Mouse (Mus musculus) heart, embryonic 16.5 days (tissue): Measurements from ENCODE around the gene Hunk. TPM values are rescaled to one million over a fixed set of nuclear protein-coding genes. Genes with fewer than 3 reads are reported as not detected.

Experiments used
- ATAC-seq: fragments of 200-750 bp; cut with Nextera tagmentation; replicated peaks from 2 replicates; pipeline ENCODE4 v1.8.0; 2017; ENCODE audit warnings: moderate number of reproducible peaks; ENCODE audit not compliant: insufficient read depth, low FRiP score; ENCODE audit errors: extremely low read depth
- H3K27ac ChIP-seq: fragments of 300-500 bp; sonication (generic); 2 replicates; pipeline ENCODE4 v1.5.1; 2014; ENCODE audit warnings: mild to moderate bottlenecking, low read length, control low read depth, moderate library complexity
- H3K27me3 ChIP-seq: fragments of 300-500 bp; sonication (generic); 2 replicates; pipeline ENCODE4 v1.6.1; 2014; ENCODE audit warnings: low read length, mixed read lengths; ENCODE audit not compliant: control insufficient read depth, insufficient read depth
- H3K36me3 ChIP-seq: fragments of 300-500 bp; sonication (generic); 2 replicates; pipeline ENCODE4 v1.6.1; 2014; ENCODE audit not compliant: control insufficient read depth, insufficient read depth
- H3K4me1 ChIP-seq: fragments of 300-500 bp; sonication (generic); 2 replicates; pipeline ENCODE4 v1.6.1; 2014; ENCODE audit warnings: low read length, mixed read lengths; ENCODE audit not compliant: control insufficient read depth, insufficient read depth
- H3K4me2 ChIP-seq: fragments of 300-500 bp; sonication (generic); 2 replicates; pipeline ENCODE4 v1.6.1; 2014; ENCODE audit warnings: low read depth, mild to moderate bottlenecking, control low read depth, low read length
- H3K4me3 ChIP-seq: fragments of 300-500 bp; sonication (generic); 2 replicates; pipeline ENCODE4 v1.5.1; 2014; ENCODE audit warnings: mild to moderate bottlenecking, control low read depth, low read length
- H3K9ac ChIP-seq: fragments of 300-500 bp; sonication (generic); 2 replicates; pipeline ENCODE4 v1.6.1; 2014; ENCODE audit warnings: low read length, control low read depth
- H3K9me3 ChIP-seq: fragments of 300-500 bp; sonication (generic); replicated peaks from 2 replicates; pipeline ENCODE4 v1.6.1; 2016; ENCODE audit warnings: low read length; ENCODE audit not compliant: control insufficient read depth
- WGBS: fragments of 180-500 bp; shearing (Covaris S2); extraction: QIAGEN DNeasy Blood & Tissue Kit; methylation state at CpG from one replicate; pipeline ENCODE4 v1.1.7; 2014; 5-methylcytosine and 5-hydroxymethylcytosine counted together
- polyA plus RNA-seq: library from polyadenylated mRNA; unstranded; fragments of >200 nt; fragmentation: Nextera tagmentation; extraction: Ambion mirVana; gene quantifications from 2 replicates; pipeline ENCODE4 v1.2.1, GENCODE M21; 2015

The Hunk gene
- polyA plus RNA-seq, 1 experiment from 2014 or later, result 7.2 TPM

DNA sequence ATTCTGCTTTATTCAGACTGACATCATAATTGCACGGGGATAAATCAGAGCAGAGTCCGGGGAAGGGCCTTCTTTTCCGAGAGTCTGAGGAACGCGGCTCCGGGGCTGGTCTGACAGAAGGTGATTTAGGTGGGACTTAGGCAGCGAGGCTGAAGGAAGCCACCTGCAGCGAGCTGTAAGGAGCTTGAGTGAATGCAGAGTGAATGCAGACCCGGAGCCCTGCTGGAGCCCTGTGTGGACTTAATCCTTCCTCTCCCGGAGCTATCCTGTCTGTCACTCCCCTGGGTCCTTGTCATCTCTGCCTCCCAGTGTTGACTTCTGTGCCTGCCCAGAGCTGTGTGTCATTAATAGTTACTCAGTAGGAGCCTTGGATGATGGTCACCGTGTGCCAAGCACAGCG lies 32.8 kb downstream of the Hunk start:
- Histone ChIP-seq H3K4me2 (no peak overlapping the region), H3K36me3 (peaks cover 4% of the 10 kb centered on the region), H3K9me3 (no peaks in the 10 kb centered on the region), H3K4me3 (no peak overlapping the region), H3K27ac (no peak overlapping the region), H3K9ac (no peak overlapping the region), H3K4me1 (peaks cover 46% of the 10 kb centered on the region), H3K27me3 (no peaks in the 10 kb centered on the region)
- ATAC-seq, result no peak
- 15% methylated on average over 12 of the region's 12 CpGs for WGBS

DNA sequence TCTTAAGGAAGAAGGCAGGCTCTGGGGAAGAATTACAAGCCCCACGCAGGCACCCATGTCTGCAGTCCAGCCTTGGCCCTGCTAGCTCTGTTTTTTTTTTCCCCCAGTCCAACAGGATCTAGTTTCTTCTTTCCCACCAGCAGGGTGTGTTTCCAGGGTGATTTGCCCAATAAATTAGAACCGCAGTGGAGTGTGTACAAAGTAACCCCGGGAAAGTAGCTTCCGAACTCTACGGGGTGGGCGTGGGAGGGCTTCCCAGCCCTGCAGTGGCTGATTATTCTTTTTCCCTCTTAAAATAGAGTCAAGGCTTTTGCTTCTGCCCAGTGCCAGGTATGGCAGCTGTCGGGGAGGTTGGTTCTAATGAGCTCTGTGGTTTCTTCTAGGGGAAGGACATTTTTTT lies 35.3 kb downstream of the Hunk start:
- peaks cover 60% of the 10 kb centered on the region for H3K4me1 ChIP-seq
- no peak overlapping the region for H3K27ac ChIP-seq
- no peaks in the 10 kb centered on the region for H3K9me3 ChIP-seq
- no peaks in the 10 kb centered on the region for H3K27me3 ChIP-seq
- WGBS, result 49% methylated on average over 7 of the region's 7 CpGs
- no peak overlapping the region for H3K9ac ChIP-seq
- ATAC-seq, result no peak
- no peak overlapping the region for H3K4me3 ChIP-seq
- no peak overlapping the region for H3K4me2 ChIP-seq
- no peaks in the 10 kb centered on the region for H3K36me3 ChIP-seq

- H3K4me1 ChIP-seq, result peaks cover 60% of the 10 kb centered on the region
- WGBS, result 60% methylated on average over 8 of the region's 8 CpGs
- H3K27me3 ChIP-seq, result no peaks in the 10 kb centered on the region
- no peak overlapping the region for H3K4me3 ChIP-seq
- no peaks in the 10 kb centered on the region for H3K9me3 ChIP-seq
- peak overlapping the region; percentile 34 for H3K27ac ChIP-seq
- H3K9ac ChIP-seq, result no peak overlapping the region
- no peak overlapping the region for H3K4me2 ChIP-seq
- no peak for ATAC-seq
- no peaks in the 10 kb centered on the region for H3K36me3 ChIP-seq
Observed at GRCm38 (mm10) chr16:90421551-90421950, 35.7 kb downstream of the Hunk start.

DNA sequence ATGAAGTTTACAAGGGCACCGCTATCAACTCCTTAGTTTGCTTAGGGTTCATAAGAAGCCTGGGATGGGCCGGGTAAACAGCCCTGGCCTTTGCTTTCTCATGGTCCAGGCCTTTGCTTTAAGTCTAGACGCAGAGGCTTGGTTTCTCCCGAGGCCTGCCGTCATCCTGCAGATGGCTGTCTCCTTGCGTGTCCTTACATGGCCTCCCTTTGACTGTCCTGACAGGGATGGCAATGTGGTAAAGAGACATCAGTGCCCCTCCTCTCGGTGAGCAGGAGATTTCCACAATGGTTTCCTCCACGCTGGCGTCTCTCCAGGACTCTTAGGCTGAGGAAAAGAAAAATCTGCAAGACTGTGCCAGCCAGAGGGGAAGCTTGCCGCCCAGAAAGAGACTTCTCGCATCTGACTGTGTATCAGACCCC lies 36.3 kb downstream of the Hunk start:
- Histone ChIP-seq H3K9ac (peak overlapping the region; percentile 13; the same call in 1 of the 2 replicates), H3K9me3 (no peaks in the 10 kb centered on the region), H3K36me3 (peaks cover 3% of the 10 kb centered on the region; the same call in 1 of the 2 replicates), H3K4me3 (no peak overlapping the region), H3K27ac (peak overlapping the region; percentile 34), H3K4me1 (peaks cover 60% of the 10 kb centered on the region), H3K4me2 (no peak overlapping the region), H3K27me3 (no peaks in the 10 kb centered on the region)
- 44% methylated on average over 11 of the region's 11 CpGs for WGBS
- ATAC-seq, result no peak

- H3K4me2 ChIP-seq, result peak overlapping the region; percentile 5
Observed at GRCm38 (mm10) chr16:90423898-90424297, 38.1 kb downstream of the Hunk start.

DNA sequence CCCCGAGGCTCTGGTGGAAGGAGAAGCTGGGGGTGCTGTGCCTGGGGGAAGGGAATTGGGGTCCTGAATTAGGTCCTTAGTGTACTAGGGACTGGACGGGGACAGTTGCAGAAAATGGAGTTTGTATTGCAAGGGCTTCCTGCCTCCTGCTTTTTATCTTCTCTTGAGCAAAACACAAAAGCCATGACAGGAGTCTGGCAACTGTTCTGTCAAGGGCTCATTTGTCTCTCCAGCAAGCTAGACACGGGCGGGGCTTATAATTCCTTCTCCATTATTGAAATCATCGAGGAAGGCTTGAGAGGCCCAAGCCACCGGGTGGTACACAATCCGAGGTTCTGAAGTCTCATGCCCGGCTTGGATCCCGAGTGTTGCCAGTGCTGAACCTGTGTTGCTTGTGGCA lies 38.6 kb downstream of the Hunk start:
- H3K27me3 ChIP-seq, result no peaks in the 10 kb centered on the region
- H3K4me3 ChIP-seq, result no peak overlapping the region
- no peak; the same call in 1 of the 2 replicates for ATAC-seq
- H3K27ac ChIP-seq, result peak overlapping the region; percentile 80
- H3K4me1 ChIP-seq, result peaks cover 53% of the 10 kb centered on the region
- 15% methylated on average over 9 of the region's 9 CpGs for WGBS
- H3K4me2 ChIP-seq, result peak overlapping the region; percentile 5
- peaks cover 6% of the 10 kb centered on the region; the same call in 1 of the 2 replicates for H3K36me3 ChIP-seq
- no peak overlapping the region; the same call in 1 of the 2 replicates for H3K9ac ChIP-seq
- H3K9me3 ChIP-seq, result no peaks in the 10 kb centered on the region

More at GRCm38 (mm10) chr16:90423898-90424297, 38.1 kb downstream of the Hunk start:
- H3K27me3 ChIP-seq, result no peaks in the 10 kb centered on the region
- peaks cover 56% of the 10 kb centered on the region for H3K4me1 ChIP-seq
- H3K27ac ChIP-seq, result peak overlapping the region; percentile 80
- peak; percentile 61 for ATAC-seq
- H3K36me3 ChIP-seq, result peaks cover 6% of the 10 kb centered on the region; the same call in 1 of the 2 replicates
- H3K4me3 ChIP-seq, result no peak overlapping the region
- no peak overlapping the region for H3K9ac ChIP-seq
- H3K9me3 ChIP-seq, result no peaks in the 10 kb centered on the region
- WGBS, result 20% methylated on average over 3 of the region's 3 CpGs

GRCm38 (mm10) chr16:90426234-90426633 lies 40.4 kb downstream of the Hunk start:
- Histone ChIP-seq H3K27ac (no peak overlapping the region), H3K9me3 (no peaks in the 10 kb centered on the region)
- 89% methylated on average over 5 of the region's 5 CpGs for WGBS

DNA sequence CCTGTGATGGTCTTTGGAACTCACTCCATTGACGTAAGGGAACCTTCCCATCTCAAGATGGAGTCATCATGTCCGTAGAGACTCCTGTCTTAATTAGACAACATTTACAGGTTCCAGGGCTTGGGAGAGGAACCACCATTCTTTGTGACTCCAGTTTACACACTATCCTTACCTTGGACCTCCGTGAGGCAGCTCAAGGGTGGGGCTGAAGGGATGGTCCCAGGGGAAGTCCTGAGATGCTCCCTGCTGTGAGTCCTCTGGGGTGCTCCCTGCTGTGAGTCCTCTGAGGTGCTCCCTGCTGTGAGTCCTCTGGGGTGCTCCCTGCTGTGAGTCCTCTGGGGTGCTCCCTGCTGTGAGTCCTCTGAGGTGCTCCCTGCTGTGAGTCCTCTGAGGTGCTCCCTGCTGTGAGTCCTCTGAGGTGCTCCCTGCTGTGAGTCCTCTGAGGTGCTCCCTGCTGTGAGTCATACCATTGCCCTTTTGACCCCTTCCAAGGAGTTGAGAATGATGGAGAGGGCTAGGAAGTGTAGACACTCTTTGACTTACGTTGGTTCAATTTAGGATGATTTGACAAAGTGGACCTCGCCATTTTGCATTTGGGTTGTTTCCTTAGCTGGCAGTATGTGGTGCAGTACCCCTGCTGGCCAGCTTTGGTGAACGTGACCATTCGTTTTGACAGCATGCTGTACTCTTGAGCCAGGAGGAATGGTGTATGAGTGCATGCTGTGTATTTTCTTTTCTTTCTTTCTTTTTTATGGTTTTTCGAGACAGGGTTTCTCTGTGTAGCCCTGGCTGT lies 42.2 kb downstream of the Hunk start:
- Histone ChIP-seq H3K4me3 (no peak overlapping the region), H3K27me3 (no peaks in the 10 kb centered on the region), H3K27ac (no peak overlapping the region), H3K4me1 (peaks cover 23% of the 10 kb centered on the region), H3K9ac (no peak overlapping the region), H3K9me3 (no peaks in the 10 kb centered on the region), H3K36me3 (peaks cover 12% of the 10 kb centered on the region), H3K4me2 (no peak overlapping the region)
- WGBS, result 89% methylated on average over 8 of the region's 8 CpGs
- ATAC-seq, result no peak

More at GRCm38 (mm10) chr16:90426234-90426633, 40.4 kb downstream of the Hunk start:
- no peak overlapping the region for H3K9ac ChIP-seq
- H3K27me3 ChIP-seq, result no peaks in the 10 kb centered on the region
- H3K4me1 ChIP-seq, result peaks cover 38% of the 10 kb centered on the region
- no peak overlapping the region for H3K4me2 ChIP-seq
- H3K36me3 ChIP-seq, result peaks cover 6% of the 10 kb centered on the region; the same call in 1 of the 2 replicates
- ATAC-seq, result no peak
- no peak overlapping the region for H3K4me3 ChIP-seq

GRCm38 (mm10) chr16:90433551-90433950 lies 47.7 kb downstream of the Hunk start:
- Histone ChIP-seq H3K27ac (no peak overlapping the region), H3K36me3 (peaks cover 20% of the 10 kb centered on the region), H3K4me2 (no peak overlapping the region), H3K4me1 (peaks cover 12% of the 10 kb centered on the region), H3K9me3 (0 out of 2 replicates have a peak, but pooled peaks cover 5% of the 10 kb centered on the region), H3K9ac (no peak overlapping the region), H3K4me3 (no peak overlapping the region), H3K27me3 (no peaks in the 10 kb centered on the region)
- no peak for ATAC-seq
- WGBS, result 97% methylated on average over 12 of the region's 12 CpGs
